Mouse (Mus musculus) layer of hippocampus, postnatal 25 days (tissue): ENCODE data around the gene Tmeff1. TPM values are rescaled to one million over a fixed set of nuclear protein-coding genes. Genes with fewer than 3 reads are reported as not detected.
"Not testable (repeated sequence)": the region's sequence is repeated elsewhere in the genome, so short reads cannot be mapped to it uniquely, and the experiment has no call there.

Experiments used
- DNase-seq, 2 experiments: peaks; one replicate each; pipeline ENCODE4 v3.0.0; 2022; ENCODE audit warnings: mixed read lengths in 2 of 2, low spot score in 1 of 2; ENCODE audit errors: extremely low spot score in 1 of 2
- total RNA-seq, 2 experiments: library from RNA; stranded (reverse); gene quantifications; 2 replicates each; pipeline ENCODE4 v1.2.3; 2021

Tmeff1 gene
- total RNA-seq, 2 experiments from 2014 or later: 130 to 137 TPM

DNA sequence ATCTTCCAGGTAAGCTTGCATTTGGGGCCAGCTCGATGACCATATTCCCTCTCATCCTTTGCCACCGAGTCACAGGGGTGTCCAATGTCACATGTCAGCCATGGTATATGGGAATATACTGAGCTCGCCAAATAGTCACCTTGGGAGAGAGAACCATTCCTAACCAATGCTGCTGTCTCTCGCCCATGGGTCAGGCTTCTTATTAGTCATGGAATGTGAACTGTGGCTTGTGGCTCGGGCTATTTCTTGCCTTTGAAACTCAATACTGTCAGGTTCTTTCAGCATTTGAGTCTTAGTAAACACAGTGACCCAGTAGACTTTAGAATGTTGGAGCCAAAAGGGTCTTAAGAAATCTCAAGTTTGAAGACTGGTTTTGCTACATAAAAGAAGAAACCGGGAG, 79.0 kb downstream of the Tmeff1 start:
- DNase-seq: no peak

DNA sequence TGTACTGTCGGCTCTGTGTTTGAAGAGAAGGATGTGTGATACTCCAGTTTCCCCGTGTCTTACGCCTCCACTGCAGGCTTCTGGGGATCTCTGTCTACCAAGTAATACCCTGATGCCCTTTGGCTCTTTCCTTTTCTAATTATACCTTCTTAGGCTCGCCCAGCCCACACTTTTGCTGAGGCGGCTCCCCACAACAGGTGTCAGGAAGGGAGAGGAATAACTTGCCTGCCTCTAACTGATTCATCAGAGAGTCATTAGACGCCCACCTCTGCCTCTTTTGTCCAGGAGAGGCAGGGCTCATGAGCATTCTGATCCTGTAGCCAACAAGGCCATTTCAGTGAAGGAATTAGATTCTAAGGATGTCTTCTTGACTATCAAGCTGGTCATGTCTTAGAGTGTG, 82.3 kb downstream of the Tmeff1 start:
- no peak for DNase-seq

DNA sequence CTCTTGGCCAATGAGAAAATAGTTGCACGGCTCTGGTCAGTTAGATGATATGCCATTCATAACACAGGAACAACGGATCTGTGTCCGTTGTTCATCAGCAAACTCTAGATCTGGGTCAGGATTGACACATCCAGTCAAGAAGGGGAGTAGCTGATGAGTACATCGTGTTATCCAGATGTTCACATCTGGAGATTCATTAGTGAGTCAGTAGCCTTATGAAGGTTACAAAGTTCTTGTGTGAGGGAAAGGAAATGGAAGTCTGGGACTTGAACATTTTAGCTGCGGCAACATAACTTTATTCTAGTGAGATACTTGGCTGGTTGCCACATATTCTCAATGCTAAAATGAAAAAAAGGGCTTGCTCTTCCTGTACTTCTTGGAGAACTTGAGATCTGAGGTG, 87.9 kb downstream of the Tmeff1 start:
- no peak for DNase-seq

DNA sequence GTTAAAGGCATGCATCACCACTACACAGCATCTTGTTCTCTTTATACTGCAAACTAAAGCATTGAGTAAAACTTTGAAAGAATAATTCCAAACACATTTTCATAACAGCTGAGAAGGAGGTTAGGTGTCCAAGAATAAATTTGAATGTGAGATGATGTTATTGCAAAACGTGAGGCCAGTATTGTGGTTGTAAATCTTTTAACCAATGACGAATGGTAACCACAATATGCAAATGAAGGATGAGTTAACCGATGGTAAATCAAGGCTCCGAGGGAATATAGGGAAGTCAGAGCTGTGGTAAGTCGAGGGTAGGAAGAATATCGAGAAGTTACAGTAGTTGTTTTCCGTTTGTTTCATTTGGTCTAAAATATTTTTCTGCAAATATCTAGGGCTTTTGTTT, 89.4 kb downstream of the Tmeff1 start:
- no peak for DNase-seq

DNA sequence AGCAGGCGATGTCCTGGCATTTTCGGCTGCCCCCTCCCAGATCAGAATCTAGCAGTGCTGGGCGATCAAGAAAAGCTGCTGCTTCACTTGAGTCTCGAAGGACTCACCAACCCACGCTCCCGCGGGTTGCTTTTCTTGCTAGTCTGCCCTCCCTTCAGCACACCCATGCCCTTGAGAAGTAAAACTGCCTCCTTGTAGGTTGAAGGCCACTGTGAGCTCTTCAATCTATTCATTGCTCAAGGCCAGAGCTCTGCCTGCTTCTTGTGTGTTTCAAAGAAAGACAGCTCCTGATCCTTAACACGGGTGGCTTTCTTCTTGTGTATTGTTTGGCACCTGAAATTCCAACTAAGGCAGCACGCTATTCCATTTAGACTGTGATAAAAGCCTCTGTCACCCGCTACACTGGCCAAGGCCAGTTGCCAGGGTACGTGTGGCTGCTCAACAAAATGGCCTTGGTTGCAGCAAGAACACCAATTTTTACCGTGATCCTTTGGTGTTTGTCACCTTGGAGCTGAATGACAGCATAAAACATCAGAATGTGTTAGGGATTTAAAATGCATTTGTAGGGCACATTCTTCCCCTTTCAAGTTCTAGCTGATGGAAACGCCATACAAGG, 91.7 kb downstream of the Tmeff1 start:
- no peak for DNase-seq

DNA sequence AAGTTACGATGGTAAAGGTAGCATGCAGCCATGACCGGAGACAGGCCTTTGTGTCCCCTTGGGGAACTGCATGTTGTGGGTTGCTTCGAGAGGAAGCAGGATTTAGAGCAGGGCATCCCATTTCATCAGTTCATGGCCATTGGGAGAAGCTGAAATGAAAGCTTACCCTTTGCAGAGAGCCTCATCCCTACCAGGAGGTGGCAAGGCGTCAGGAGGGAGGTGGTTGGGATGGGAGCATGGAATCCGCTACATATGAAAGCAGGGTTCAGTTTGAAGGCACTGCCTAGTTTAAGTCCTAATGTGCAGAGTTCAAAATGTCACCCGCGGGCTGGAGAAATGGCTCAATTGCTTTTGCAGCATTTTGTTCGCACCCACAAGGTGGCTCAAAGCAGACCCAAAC, 92.3 kb downstream of the Tmeff1 start:
- no peak for DNase-seq

DNA sequence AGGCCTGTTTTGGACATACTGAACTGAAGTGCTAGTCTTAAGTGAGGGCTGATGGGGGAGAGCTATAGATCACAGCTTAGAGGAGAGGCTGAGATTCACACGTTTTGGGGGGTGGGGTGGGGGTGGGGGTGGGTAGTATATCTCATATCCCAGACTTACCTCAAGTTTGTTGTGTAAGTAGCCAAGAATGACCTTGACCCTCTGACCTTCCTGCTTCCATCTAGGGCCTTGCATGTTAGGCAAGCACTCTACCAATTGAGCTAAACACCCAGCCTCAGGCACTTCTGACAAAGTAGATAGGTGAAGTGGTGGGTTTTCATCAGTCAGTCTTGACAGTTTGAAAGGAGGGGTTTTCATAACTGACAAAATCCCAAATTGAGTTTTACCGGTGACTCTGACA, 92.8 kb downstream of the Tmeff1 start:
- DNase-seq: no peak

DNA sequence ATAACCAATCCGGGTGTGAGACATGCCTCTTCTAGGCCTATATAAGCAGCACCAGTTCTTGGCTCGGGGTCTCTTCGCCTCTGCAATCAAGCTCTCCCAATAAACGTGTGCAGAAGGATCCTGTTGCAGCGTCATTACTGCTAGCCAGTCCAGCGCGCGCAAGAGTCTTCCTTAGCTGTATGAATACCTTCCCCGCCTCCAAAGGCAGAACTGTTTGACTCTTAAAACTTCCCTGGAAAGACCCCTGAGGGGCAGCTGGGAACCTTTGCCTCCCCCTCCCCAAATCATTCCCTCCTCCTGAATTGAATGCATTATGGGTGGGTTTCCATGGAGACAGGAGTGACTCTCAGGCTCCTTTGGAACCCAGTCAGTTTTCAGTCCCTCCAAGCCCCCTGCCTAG, 93.8 kb downstream of the Tmeff1 start:
- DNase-seq: no peak

DNA sequence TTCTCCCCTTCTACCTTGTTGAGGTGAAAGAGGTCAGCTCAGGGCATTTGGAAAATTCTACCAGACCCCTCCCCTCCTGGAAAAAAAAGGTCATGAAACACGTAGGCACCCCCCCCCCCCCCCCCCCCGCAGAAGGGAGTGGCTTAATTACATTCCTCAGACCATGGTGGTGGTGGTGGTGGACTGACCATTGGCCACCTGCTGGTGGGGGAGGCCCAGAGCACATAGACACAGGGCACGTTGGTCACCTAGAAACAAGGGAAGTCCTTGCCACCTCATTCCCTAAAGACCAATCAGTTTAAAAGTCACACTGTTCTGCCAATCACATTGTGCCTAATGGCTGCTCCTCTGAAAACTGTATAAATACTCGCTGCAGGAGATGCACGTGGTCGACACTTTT, 94.8 kb downstream of the Tmeff1 start:
- DNase-seq: not testable (repeated sequence)

DNA sequence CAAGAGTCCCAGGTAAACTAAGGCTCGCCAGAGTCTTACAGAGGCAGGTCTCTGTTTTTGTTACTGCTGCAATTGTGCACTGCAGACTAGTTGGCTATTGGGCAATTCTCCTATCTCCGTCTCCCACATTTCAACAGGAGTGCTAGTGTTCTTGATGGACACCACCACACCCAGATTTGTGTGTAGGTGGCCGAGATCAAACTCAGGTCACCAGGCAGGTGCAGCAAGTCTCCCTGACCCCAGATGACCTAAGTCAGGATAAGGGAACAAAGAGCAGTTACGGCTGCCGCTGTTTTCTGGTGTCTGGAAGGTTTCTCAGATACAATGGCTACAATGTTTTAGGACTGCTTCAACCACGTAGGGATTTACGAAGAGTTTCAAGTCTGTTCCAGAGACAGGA, 95.2 kb downstream of the Tmeff1 start:
- DNase-seq: no peak

DNA sequence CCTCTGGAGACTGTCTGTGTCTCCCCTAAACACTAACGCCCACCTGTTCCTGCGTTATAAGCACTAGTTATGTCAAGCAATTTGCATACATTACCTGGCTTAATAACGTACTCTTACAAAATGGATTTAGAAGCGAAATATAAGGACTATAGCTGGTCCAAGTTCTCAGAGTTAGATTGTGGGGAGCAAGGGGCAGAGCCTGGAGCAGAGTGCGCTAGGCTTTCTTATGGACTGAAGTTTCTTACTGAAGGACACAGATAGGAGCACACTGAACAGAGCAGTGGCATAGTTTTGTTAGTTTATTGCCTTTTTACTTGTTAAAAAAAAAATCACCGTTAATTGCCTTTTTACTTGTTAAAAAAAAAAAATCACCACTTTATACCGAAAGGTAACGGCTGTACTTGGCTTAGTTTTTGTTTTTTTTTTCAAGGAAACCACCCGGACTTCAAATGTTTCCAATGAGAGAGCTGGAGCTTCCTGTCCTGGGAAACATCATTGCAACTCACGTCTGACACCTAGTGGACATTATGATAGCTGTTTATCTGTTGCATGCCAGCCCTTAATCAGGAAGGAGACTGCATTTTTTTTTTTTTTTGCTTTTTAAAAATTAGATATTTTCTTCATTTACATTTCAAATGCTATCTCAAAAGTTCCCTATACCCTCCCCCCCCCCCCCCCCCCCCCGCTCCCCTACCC, 95.8 kb downstream of the Tmeff1 start:
- no peak for DNase-seq

DNA sequence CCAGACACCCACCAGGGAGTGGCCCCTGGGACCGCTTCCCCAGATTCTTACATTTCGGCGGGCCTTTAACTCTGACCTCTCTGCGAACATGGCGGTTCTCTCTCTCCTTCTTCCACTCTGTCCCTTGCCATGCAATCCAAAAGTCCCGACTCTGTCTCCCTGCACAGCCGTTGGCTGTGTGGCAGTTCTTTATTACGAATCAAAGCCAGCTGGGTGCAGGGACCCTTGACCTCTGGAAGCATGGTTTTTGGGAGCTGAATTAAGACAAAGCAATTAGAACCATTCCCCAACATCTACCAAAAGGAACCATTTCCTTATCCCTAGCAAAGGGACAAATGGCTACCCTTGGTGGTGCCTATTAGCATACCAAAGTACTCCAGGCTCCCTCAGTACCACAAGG, 98.2 kb downstream of the Tmeff1 start:
- DNase-seq: no peak

DNA sequence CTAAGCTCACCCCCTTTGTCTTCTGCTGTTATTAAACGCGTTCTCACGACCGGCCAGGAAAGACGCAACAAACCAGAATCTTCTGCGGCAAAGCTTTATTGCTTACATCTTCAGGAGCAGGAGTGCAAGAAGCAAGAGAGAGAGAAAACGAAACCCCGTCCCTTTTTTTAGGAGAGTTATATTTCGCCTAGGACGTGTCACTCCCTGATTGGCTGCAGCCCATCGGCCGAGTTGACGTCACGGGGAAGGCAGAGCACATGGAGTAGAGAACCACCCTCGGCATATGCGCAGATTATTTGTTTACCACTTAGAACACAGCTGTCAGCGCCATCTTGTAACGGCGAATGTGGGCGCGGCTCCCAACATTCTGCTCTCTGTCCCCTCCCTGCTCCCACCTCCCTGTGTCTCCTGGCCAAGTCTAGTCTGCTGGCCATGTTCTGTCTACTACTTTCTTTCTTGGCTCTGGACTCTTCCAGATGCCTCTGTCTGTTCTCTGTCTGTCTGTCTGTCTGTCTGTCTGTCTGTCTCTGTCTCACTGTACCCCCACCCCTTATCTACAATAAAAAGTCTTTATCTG, 98.7 kb downstream of the Tmeff1 start:
- not testable (repeated sequence) for DNase-seq

DNA sequence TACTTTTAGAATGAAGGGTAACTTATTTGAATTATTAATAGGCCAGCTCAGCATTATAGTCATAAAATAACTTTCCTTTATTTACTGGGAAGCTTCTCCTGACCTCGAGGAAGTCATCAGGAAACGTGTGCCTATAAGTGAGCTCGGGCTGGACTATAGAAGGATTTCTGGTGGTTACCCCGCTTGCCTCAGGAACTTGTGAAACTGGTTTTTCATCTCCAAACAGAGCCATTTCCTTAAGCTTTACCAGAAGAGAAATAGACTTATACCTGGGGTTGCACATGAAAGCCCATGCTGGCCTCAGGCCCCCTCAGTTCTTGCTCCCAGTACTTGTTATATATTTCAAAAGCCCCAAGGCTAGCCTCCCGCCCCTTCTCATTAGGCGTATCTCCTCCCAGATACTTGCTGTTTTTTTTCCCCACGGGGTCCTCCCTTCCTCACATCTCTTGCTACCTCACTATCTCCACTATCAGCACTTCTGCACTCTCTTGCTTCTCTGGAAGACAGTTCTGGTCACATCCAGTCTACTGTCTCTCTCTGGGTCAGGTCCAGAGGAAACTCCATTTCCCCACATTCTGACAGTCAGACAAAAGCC, 99.7 kb downstream of the Tmeff1 start:
- no peak for DNase-seq

DNA sequence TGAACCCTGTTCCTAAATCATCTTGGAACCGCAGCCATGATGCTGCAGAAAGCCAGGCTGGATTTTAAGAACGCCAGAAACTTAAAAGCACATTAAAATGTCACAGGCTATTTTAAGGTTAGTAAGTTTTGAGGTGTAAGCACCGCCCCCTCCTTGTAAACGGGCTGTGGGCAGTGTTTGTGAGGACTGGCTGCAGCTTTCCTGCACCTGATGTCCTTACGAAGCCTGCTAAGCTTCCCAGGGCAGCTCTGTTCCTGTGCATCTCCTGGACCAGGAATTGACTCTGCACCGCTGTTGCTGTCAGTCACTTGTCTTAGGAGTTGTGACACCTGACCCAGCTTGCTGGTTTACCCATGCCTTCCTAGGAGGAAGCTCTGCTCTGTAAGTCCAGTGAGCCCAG, 103.2 kb downstream of the Tmeff1 start:
- DNase-seq: no peak

DNA sequence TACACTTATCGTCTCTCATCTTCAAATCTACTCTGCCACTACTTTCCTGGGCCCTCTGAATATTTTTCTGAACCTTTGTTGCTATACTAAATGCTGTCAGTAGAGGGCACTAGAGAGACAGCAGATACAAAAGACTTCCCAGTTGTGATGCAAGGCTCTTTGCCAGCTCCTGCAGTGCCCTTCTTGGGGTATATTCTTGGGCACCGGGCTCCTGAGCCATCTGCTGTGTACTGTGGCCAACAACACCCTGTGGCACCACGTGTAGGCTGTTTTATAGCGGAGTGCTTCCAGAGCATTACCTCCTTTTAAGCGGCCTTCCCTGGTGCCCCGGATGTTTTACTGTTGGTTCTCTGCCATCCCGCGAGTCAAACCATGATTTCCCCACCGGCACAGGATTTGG, 105.7 kb downstream of the Tmeff1 start:
- DNase-seq: peak; percentile 36 to 40

DNA sequence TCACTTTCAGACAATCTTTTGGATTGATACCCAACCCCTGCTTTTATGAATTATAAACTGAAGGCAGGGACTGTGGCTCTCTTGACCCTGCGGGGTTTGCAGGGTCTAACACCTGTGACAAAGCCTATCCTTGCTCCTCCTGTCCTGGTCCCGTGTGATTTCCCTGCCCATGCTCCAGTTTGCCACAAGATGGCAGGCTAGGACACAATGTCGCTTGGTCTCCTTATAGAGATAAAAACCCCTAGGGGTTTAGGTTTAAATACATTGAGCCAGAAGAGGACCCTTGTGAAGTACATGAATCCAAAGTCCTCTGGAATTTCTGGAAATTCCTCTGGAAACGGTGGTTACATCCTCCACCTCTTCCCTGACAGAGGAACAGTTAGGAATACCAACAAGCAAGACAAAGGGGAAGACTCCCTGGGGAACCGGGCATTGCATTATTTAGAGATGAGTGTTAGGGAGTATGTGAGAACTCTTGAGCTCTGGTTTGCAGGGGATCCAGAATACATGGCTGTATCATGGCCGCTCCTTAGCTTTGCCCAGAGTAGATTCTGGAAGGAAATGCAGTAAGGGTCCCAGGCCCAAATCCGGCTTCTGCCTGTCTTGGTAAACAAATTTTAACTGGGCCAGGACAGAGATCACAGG, 106.9 kb downstream of the Tmeff1 start:
- DNase-seq: peak in 1 of 2 experiments; percentile 66

DNA sequence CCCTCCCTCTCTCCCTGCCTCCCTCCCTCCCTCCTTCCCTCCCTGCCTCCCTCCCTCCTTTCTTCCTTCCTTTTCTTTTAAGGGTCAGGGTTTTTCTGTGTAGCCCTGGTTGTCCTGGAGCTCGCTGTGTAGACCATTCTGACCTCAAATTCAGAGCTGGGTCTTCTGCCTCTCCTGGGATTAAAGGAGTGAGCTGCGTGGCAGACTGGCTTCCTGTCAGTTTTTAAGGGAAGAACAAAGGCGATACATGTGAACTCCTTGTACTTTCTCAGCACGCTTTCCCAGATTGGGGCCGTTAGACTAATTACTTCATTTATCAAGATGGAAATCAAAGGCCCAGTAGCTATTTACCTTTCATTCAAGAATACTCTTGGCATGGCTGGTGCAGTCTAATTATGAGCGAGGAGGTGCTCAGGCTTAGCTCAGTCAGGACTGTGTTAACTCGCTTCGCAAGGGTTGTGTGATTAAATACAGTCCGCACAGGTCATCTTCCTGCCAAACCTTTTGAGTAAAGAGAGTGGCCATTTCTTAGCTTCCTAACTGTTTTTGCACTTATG, 107.8 kb downstream of the Tmeff1 start:
- DNase-seq: no peak

DNA sequence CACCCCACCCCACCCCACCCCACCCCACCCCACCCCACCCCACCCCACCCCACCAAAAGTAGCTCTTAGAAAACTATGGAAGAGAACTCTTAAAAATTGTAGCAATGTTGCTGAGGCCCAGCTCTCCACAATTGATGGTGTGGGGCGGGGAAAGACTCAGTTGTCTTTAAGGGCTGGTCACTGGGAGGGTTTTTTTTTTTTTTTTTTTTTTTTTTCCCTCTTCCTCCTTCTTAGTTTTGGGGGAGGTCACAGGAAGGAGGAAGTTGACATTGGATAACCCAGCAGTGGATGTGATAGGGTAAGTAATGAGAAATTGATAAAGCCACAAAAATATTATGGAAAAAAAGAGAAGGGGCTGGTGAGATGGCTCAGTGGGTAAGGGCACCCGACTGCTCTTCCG, 111.7 kb downstream of the Tmeff1 start:
- DNase-seq: no peak

DNA sequence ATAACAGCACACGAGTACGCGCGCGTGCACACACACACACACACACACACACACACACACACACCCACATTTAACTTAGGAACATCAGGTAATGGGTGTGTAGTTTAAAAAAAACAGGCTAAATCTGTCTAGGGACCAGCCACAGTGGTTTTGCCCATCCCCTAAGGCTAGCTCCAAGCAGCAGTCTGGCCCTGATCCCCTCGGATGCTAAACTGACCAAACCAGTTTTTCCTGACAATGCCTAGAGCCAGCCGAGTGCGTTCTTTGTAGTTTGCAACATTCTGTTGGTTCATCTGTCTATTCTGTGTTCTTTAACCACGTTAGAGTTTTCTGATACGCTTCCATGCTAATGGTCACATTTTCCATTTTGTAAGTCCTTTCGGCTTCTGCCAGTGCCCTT, 112.3 kb downstream of the Tmeff1 start:
- DNase-seq: no peak
